Mouse (Mus musculus): ENCODE measurements around the gene Olfr71. TPM values are rescaled to one million over a fixed set of nuclear protein-coding genes. Genes with fewer than 3 reads are reported as not detected.

Olfr71 gene
- polyA plus RNA-seq, 1 experiment from 2014 or later, result 0.06 TPM

- H3K4me1 ChIP-seq, result no peaks in the 10 kb centered on the region
- H3K9ac ChIP-seq, result no peak overlapping the region
- no peak overlapping the region for H3K4me2 ChIP-seq (replicated peaks)
- no peak for ATAC-seq (ENCODE audit: insufficient number of reproducible peaks, insufficient read depth, low FRiP score, low TSS enrichment)
- no peak overlapping the region for H3K4me3 ChIP-seq
- WGBS, result 82% methylated on average over 8 of the region's 8 CpGs
- H3K27ac ChIP-seq, result no peak overlapping the region
- H3K27me3 ChIP-seq, result no peaks in the 10 kb centered on the region
- H3K36me3 ChIP-seq, result no peaks in the 10 kb centered on the region
- H3K9me3 ChIP-seq, result no peaks in the 10 kb centered on the region
Observed at GRCm38 (mm10) chr4:43703851-43704250, 6.2 kb downstream of the Olfr71 start.

DNA sequence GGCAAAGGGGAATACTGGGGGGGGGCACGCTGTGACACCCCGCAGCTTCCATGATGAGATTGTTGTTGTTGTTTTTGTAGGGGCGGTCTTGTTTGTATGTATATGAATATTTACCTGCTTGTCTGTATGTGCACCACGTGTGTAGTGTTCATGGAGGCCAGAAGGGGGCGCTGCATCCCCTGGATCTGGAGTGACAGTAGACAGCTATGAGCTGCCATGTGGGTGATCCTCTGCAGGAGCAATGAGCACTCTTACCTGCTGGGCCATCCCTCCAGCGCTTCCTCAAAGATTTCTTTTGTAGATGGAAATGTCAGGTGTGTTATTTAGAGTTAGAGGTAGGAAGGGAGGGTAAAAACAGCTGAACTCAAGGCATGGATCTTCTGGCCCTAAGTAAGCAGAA, 6.6 kb downstream of the Olfr71 start:
- Histone ChIP-seq H3K4me1 (no peaks in the 10 kb centered on the region), H3K36me3 (no peaks in the 10 kb centered on the region), H3K27me3 (no peaks in the 10 kb centered on the region), H3K27ac (no peak overlapping the region), H3K4me2 (replicated peaks) (no peak overlapping the region), H3K4me3 (no peak overlapping the region), H3K9ac (no peak overlapping the region), H3K9me3 (no peaks in the 10 kb centered on the region)
- ATAC-seq (ENCODE audit: insufficient number of reproducible peaks, insufficient read depth, low FRiP score, low TSS enrichment), result no peak
- WGBS, result 74% methylated on average over 6 of the region's 6 CpGs

DNA sequence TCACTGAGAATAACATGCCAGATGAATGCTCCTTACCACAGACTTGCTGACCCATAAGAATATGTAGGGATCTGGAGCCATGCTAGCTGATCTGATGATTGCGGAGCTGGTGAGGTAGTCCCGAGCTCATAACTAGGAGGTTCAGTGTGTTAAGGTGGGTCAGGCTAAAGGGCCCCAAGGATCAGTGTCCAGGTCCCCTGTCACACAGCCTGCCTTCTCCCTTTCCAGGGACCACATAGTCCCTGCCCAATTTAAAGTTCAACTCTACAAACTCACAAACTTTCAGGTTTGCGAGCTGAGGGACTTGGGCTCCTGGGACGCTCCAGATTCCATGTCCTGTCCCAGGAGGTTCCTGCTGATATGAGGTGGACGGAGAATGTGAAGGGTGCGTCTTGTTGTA, 9.3 kb downstream of the Olfr71 start, which contains the start of gene Olfr70:
Gene Olfr70, minus strand, starts transcription at position 101 of the 400 bp plus-strand sequence.
- WGBS, result 82% methylated on average over 6 of the region's 6 CpGs
- Histone ChIP-seq H3K4me3 (no peak within 1 kb of the TSS), H3K27me3 (no peaks in the 10 kb centered on the region), H3K36me3 (no peaks in the 10 kb centered on the region), H3K4me2 (replicated peaks) (no peak within 1 kb of the TSS), H3K27ac (no peak within 1 kb of the TSS), H3K4me1 (no peaks in the 10 kb centered on the region), H3K9ac (no peak within 1 kb of the TSS), H3K9me3 (no peaks in the 10 kb centered on the region)
- ATAC-seq (ENCODE audit: insufficient number of reproducible peaks, insufficient read depth, low FRiP score, low TSS enrichment), result no peak

DNA sequence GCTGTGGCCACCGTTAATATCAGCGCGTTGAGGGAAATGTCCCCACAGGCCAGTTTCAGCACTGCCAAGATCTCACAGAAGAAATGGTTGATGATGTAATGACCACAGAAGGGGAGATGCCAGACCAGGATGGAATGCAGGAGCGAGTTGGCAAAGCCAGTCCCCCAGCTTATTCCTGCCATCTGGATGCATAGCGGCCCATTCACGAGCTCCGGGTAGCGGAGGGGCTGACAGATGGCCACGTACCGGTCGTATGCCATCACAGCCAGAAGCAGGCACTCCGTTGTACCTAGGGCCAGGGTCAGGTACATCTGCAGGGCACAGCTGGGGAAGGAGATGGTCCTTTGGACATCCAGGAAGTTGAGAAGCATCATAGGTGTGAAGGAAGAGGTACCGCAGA, 13.5 kb downstream of the Olfr71 start:
- H3K4me2 ChIP-seq (replicated peaks), result no peak overlapping the region
- no peaks in the 10 kb centered on the region for H3K27me3 ChIP-seq
- H3K4me3 ChIP-seq, result no peak overlapping the region
- no peaks in the 10 kb centered on the region for H3K4me1 ChIP-seq
- H3K9ac ChIP-seq, result no peak overlapping the region
- no peak overlapping the region for H3K27ac ChIP-seq
- H3K9me3 ChIP-seq, result no peaks in the 10 kb centered on the region
- WGBS, result 95% methylated on average over 13 of the region's 13 CpGs
- no peak for ATAC-seq (ENCODE audit: insufficient number of reproducible peaks, insufficient read depth, low FRiP score, low TSS enrichment)
- H3K36me3 ChIP-seq, result no peaks in the 10 kb centered on the region

DNA sequence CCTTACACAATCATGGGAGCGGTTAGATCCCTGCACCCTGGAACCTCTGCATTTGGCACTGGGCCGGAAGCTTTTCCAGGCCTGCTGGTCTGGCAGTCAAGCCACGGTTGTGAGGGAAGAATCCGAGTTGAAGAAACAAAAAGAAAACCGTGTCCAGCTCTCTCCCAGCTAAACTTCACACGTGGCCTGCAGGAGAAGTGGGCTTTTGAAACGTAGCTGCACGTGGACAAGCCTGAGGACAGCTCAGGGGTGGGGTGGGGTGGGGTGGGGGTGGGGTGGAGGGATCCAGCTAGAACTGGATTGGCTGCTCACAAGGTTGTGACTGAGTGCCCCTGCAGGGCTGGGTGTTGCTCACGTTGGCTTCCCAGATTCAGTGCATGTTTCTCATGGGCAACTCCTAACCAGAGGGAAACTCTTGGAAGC, 14.8 kb downstream of the Olfr71 start:
- H3K27ac ChIP-seq, result no peak overlapping the region
- H3K27me3 ChIP-seq, result no peaks in the 10 kb centered on the region
- no peak for ATAC-seq (ENCODE audit: insufficient number of reproducible peaks, insufficient read depth, low FRiP score, low TSS enrichment)
- no peak overlapping the region for H3K4me2 ChIP-seq (replicated peaks)
- H3K9ac ChIP-seq, result no peak overlapping the region
- H3K4me3 ChIP-seq, result no peak overlapping the region
- 30% methylated on average over 9 of the region's 9 CpGs for WGBS
- H3K36me3 ChIP-seq, result 0 out of 2 replicates have a peak, but pooled peaks cover 5% of the 10 kb centered on the region
- no peaks in the 10 kb centered on the region for H3K9me3 ChIP-seq
- H3K4me1 ChIP-seq, result no peaks in the 10 kb centered on the region

DNA sequence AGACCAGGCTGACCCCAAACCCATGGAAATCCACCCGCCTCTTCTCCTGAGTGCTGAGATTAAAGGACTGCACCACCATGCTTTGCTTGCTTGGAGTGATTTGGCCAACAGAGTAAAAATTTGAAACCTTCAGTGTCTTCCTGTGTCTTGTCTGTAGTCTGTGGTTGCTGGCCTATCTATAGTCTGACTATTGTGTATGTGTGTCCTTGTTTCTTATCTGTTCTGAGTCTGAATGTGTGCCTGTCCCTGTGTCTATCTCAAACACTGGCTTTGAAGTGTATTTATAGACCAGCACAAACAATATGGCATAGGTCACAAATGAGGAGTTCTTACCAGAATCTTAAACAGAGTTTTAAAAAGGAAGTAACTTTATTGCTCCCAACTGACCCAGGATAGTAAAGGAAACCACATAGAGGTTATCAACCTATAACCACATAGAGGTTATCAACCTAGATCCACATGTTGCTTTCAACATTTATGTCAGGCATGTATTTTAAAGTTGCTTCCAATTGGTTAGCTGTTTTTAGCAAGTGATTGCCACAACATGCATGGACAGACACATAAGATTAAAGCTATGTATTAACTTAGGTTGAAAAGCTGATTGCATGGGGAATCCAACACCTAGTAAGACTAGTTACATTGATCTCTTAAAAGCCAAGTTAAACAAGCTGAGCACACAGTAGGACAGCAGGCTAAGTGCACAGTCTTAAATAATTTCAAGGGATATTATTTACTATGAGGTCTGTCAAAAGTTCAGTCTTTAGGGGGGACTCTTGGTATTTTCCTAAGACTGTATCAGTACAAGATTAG, 15.4 kb downstream of the Olfr71 start:
- peaks cover 11% of the 10 kb centered on the region; the same call in 1 of the 2 replicates for H3K36me3 ChIP-seq
- H3K9ac ChIP-seq, result no peak overlapping the region
- ATAC-seq (ENCODE audit: insufficient number of reproducible peaks, insufficient read depth, low FRiP score, low TSS enrichment), result no peak
- no peaks in the 10 kb centered on the region for H3K27me3 ChIP-seq
- no peak overlapping the region for H3K4me3 ChIP-seq
- no peak overlapping the region for H3K27ac ChIP-seq
- H3K9me3 ChIP-seq, result no peaks in the 10 kb centered on the region
- H3K4me2 ChIP-seq (replicated peaks), result no peak overlapping the region
- H3K4me1 ChIP-seq, result no peaks in the 10 kb centered on the region
- 85% methylated on average over 1 of the region's 1 CpGs for WGBS

DNA sequence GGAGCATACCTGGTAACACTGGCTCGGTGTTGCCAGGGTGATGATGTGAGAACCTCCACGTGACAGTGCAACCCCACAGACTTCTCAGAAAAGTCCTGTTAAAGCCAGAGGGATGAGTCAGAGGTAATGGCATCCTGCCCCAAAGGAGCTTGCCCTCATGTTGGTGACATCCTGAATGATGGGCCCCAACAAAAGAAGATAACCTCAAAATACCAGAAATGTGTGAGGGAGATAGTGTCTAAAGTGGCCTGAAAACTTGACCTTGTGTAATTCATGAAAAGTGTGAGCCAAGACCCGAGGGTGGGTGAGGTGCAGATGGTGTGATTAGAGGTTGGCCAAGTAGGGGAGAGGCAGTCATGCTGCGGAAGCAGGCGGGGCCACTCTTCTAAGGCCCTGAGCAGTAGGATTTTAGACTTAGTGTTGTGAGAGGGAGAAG, 16.2 kb downstream of the Olfr71 start:
- ATAC-seq (ENCODE audit: insufficient number of reproducible peaks, insufficient read depth, low FRiP score, low TSS enrichment), result no peak
- H3K9me3 ChIP-seq, result no peaks in the 10 kb centered on the region
- WGBS, result 82% methylated on average over 5 of the region's 5 CpGs

DNA sequence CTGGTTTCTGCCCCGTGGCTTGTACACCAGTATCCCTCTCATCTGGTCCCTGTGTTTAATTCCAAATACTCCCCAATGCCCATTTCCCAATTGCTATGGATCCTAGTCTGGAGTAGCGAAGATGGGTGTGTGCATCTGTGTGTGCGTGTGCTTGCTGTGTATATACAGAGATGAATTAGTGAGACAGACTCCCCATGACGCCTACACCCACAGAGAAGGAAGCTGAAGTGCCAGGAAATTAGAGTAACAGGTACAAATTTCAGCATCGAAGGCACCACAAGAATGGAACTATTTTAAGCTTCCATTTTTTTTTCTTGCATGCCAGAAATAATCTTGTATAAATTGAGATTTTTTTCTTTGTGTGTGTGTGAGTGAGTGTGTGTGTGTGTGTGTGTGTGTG, 19.0 kb downstream of the Olfr71 start:
- no peak overlapping the region for H3K4me2 ChIP-seq (replicated peaks)
- H3K9ac ChIP-seq, result no peak overlapping the region
- H3K27me3 ChIP-seq, result no peaks in the 10 kb centered on the region
- WGBS, result 79% methylated on average over 5 of the region's 5 CpGs
- peaks cover 29% of the 10 kb centered on the region for H3K36me3 ChIP-seq
- no peak overlapping the region for H3K4me3 ChIP-seq
- H3K27ac ChIP-seq, result no peak overlapping the region
- no peak for ATAC-seq (ENCODE audit: insufficient number of reproducible peaks, insufficient read depth, low FRiP score, low TSS enrichment)
- no peaks in the 10 kb centered on the region for H3K9me3 ChIP-seq
- H3K4me1 ChIP-seq, result no peaks in the 10 kb centered on the region

More for the DNA sequence above, 16.2 kb downstream of the Olfr71 start:
- H3K4me1 ChIP-seq, result no peaks in the 10 kb centered on the region
- H3K4me3 ChIP-seq, result no peak overlapping the region
- H3K27me3 ChIP-seq, result no peaks in the 10 kb centered on the region
- no peak overlapping the region for H3K27ac ChIP-seq
- H3K9ac ChIP-seq, result no peak overlapping the region
- peaks cover 19% of the 10 kb centered on the region; the same call in 1 of the 2 replicates for H3K36me3 ChIP-seq
- no peak overlapping the region for H3K4me2 ChIP-seq (replicated peaks)

GRCm38 (mm10) chr4:43690021-43690420, 20.0 kb downstream of the Olfr71 start:
- WGBS, result 91% methylated on average over 17 of the region's 17 CpGs
- ATAC-seq (ENCODE audit: insufficient number of reproducible peaks, insufficient read depth, low FRiP score, low TSS enrichment), result no peak

GRCm38 (mm10) chr4:43679416-43680043, 30.5 kb downstream of the Olfr71 start:
- Histone ChIP-seq H3K4me2 (replicated peaks) (no peak overlapping the region), H3K36me3 (peaks cover 60% of the 10 kb centered on the region), H3K27me3 (no peaks in the 10 kb centered on the region), H3K9ac (no peak overlapping the region), H3K4me1 (no peaks in the 10 kb centered on the region), H3K9me3 (no peaks in the 10 kb centered on the region), H3K27ac (no peak overlapping the region), H3K4me3 (no peak overlapping the region)
- no peak for ATAC-seq (ENCODE audit: insufficient number of reproducible peaks, insufficient read depth, low FRiP score, low TSS enrichment)
- 88% methylated on average over 7 of the region's 7 CpGs for WGBS

More at GRCm38 (mm10) chr4:43690021-43690420, 20.0 kb downstream of the Olfr71 start:
- no peak overlapping the region for H3K4me3 ChIP-seq
- no peaks in the 10 kb centered on the region for H3K9me3 ChIP-seq
- H3K4me2 ChIP-seq (replicated peaks), result no peak overlapping the region
- H3K9ac ChIP-seq, result no peak overlapping the region
- H3K27me3 ChIP-seq, result no peaks in the 10 kb centered on the region
- H3K4me1 ChIP-seq, result no peaks in the 10 kb centered on the region
- no peak overlapping the region for H3K27ac ChIP-seq
- peaks cover 36% of the 10 kb centered on the region for H3K36me3 ChIP-seq

DNA sequence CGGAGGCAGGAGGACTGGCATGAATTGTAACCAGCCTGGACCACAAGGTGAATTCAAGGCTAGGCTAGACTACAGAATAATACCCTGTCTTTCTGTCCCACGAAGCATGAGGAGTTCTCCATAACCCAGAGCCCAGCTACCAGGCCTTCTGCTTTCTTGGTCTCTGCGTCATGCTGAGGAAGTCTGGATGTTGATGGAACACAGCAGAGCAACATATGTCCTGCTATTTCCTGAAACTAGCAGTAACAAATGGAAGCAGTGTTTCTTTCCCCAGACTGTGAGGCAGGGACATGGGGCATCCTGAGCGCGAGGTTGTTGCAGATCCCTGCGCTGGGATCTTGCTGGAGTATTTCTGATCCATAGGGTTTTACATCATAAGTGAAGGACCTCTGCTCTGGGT, 31.5 kb downstream of the Olfr71 start:
- Histone ChIP-seq H3K9ac (no peak overlapping the region), H3K36me3 (peaks cover 66% of the 10 kb centered on the region), H3K4me2 (replicated peaks) (no peak overlapping the region), H3K4me3 (no peak overlapping the region), H3K27me3 (no peaks in the 10 kb centered on the region), H3K9me3 (no peaks in the 10 kb centered on the region), H3K4me1 (no peaks in the 10 kb centered on the region), H3K27ac (no peak overlapping the region)
- no peak for ATAC-seq (ENCODE audit: insufficient number of reproducible peaks, insufficient read depth, low FRiP score, low TSS enrichment)
- WGBS, result 83% methylated on average over 6 of the region's 6 CpGs

- no peaks in the 10 kb centered on the region for H3K27me3 ChIP-seq
- peaks cover 45% of the 10 kb centered on the region for H3K36me3 ChIP-seq
- WGBS, result 73% methylated on average over 4 of the region's 4 CpGs
- H3K9me3 ChIP-seq, result no peaks in the 10 kb centered on the region
- no peak for ATAC-seq (ENCODE audit: insufficient number of reproducible peaks, insufficient read depth, low FRiP score, low TSS enrichment)
- H3K27ac ChIP-seq, result no peak overlapping the region
- no peak overlapping the region for H3K4me3 ChIP-seq
- H3K4me2 ChIP-seq (replicated peaks), result no peak overlapping the region
- H3K9ac ChIP-seq, result no peak overlapping the region
- peaks cover 7% of the 10 kb centered on the region for H3K4me1 ChIP-seq
Observed at GRCm38 (mm10) chr4:43675608-43676007, 34.4 kb downstream of the Olfr71 start.
